ENCODE assay signal across 9 mouse cellular contexts in the genomic region with DNA sequence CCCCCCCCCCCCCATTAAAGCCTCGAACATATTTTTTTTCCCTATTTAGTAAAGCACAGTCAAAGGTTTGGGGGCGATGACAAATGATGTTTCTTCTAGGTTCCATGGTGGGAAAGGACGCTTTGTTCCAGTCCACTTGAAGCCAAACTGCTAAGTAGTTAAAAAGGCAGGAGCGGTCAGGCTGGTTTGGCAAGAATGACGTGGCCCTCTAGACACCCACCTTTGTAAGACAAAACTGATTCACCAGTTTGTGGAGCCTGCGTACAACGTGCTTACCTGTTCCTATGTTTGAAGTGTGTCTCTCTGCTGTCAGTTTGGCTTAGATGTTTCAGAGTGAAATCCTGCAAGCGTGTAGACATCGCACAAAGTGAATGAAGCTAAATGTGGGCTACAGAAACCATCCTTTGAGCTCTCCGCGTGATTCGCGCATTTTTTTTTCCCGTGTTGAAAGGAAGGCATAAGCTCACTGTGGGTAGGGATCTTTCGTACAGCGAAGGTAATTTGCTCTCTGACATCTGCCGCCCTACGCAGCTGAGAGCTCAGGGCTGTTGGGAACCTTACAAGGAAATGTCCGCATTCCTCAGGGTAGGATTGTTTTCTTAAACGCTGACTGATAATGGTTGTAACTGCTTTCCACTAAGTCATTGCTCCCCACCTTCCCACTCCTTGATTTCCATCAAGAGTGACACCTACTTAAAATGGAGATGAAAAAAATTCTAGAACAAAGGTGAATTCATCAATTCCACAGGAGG. TPM values are rescaled to one million over a fixed set of nuclear protein-coding genes. Genes with fewer than 3 reads are reported as not detected.
DNase-seq lines count a peak whose midpoint lies in the region; ATAC-seq and TF ChIP-seq lines count a peak whose summit lies in the region.
"Had no signal": no experiment of that assay in that cellular context is flagged by ENCODE, and none has a peak within 500 bp of the region (broad histone marks: within the 10 kb centered on the region; RNA-seq: fewer than 3 reads in every experiment).

No protein-coding gene starts in this region.

- intact Hi-C loops in heart, postnatal 36 days (cut with DNase I) = no loop called here

- no peaks in the 10 kb centered on the region for H3K36me3 ChIP-seq in heart, embryonic 11.5 days (ENCODE audit: control insufficient read depth, insufficient read depth, low read length)
- no peaks in the 10 kb centered on the region for H3K36me3 ChIP-seq in hindbrain, postnatal 0 days (ENCODE audit: insufficient read depth, low read length)
- no peaks in the 10 kb centered on the region for H3K36me3 ChIP-seq in liver, embryonic 16.5 days (ENCODE audit: control insufficient read depth, insufficient read depth)
- no peaks in the 10 kb centered on the region for H3K36me3 ChIP-seq in stomach, embryonic 14.5 days (ENCODE audit: control insufficient read depth, insufficient read depth, low read length)

- peak overlapping the region; percentile 46; the same call in 1 of the 2 replicates for H3K9ac ChIP-seq in heart, embryonic 11.5 days (ENCODE audit: low read depth, low read length)
- H3K9ac ChIP-seq in hindbrain, postnatal 0 days (replicated peaks; ENCODE audit: low read length) = no peak overlapping the region
- H3K9ac ChIP-seq in liver, embryonic 16.5 days (ENCODE audit: low read depth, low read length) = no peak overlapping the region
- no peak overlapping the region for H3K9ac ChIP-seq in stomach, embryonic 14.5 days (replicated peaks; ENCODE audit: low read depth, low read length)

- WGBS in heart, embryonic 11.5 days (ENCODE audit: insufficient replicate concordance) = 6% methylated on average over 20 of the region's 20 CpGs
- WGBS in hindbrain, postnatal 0 days = 15% methylated on average over 20 of the region's 20 CpGs
- 12% methylated on average over 20 of the region's 20 CpGs for WGBS in liver, embryonic 16.5 days (ENCODE audit: insufficient replicate concordance)
- WGBS in stomach, embryonic 14.5 days = 6% methylated on average over 20 of the region's 20 CpGs

- no peak for ATAC-seq in heart, embryonic 11.5 days (replicated peaks; ENCODE audit: insufficient number of reproducible peaks, low FRiP score, low TSS enrichment)
- no peak for ATAC-seq in hindbrain, postnatal 0 days
- ATAC-seq in liver, embryonic 16.5 days (ENCODE audit: low read depth) = no peak
- peak; percentile 77 for ATAC-seq in stomach, embryonic 14.5 days (ENCODE audit: insufficient number of reproducible peaks, insufficient read depth, low FRiP score, low read depth)
- ATAC-seq in erythroid progenitor cell, adult 5-6 weeks (replicated peaks; ENCODE audit: low FRiP score, poor library complexity, severe bottlenecking) = no peak

- peak overlapping the region; percentile 30 for H3K4me3 ChIP-seq in heart, embryonic 11.5 days (ENCODE audit: low read depth, low read length)
- H3K4me3 ChIP-seq in hindbrain, postnatal 0 days (ENCODE audit: low read length) = no peak overlapping the region
- H3K4me3 ChIP-seq in liver, embryonic 16.5 days (ENCODE audit: low read depth, low read length) = peak overlapping the region; percentile 3; the same call in 1 of the 2 replicates
- H3K4me3 ChIP-seq in stomach, embryonic 14.5 days (ENCODE audit: low read depth, low read length) = peak overlapping the region; percentile 15

- H3K4me2 ChIP-seq in heart, embryonic 11.5 days = peak overlapping the region; percentile 67
- peak overlapping the region; percentile 40; the same call in 1 of the 2 replicates for H3K4me2 ChIP-seq in hindbrain, postnatal 0 days (ENCODE audit: low read depth, low read length)
- peak overlapping the region; percentile 21; the same call in 1 of the 2 replicates for H3K4me2 ChIP-seq in liver, embryonic 16.5 days (ENCODE audit: low read depth, low read length)
- H3K4me2 ChIP-seq in stomach, embryonic 14.5 days (replicated peaks; ENCODE audit: low read depth, low read length) = peak overlapping the region; percentile 42

- H3K27me3 ChIP-seq in heart, embryonic 11.5 days (ENCODE audit: control insufficient read depth, insufficient read depth, low read length) = peaks cover 2% of the 10 kb centered on the region; the same call in 1 of the 2 replicates
- H3K27me3 ChIP-seq in hindbrain, postnatal 0 days (ENCODE audit: insufficient read depth, low read length) = peaks cover 14% of the 10 kb centered on the region
- H3K27me3 ChIP-seq in liver, embryonic 16.5 days (ENCODE audit: control insufficient read depth, insufficient read depth, low read depth, low read length) = peaks cover 11% of the 10 kb centered on the region
- no peaks in the 10 kb centered on the region for H3K27me3 ChIP-seq in stomach, embryonic 14.5 days (ENCODE audit: control insufficient read depth, insufficient read depth, low read length)

- peak overlapping the region; percentile 50; the same call in 1 of the 2 replicates for H3K27ac ChIP-seq in heart, embryonic 11.5 days (ENCODE audit: low read depth, low read length)
- H3K27ac ChIP-seq in hindbrain, postnatal 0 days = no peak overlapping the region
- H3K27ac ChIP-seq in liver, embryonic 16.5 days (ENCODE audit: low read length) = no peak overlapping the region
- H3K27ac ChIP-seq in stomach, embryonic 14.5 days (ENCODE audit: low read length) = peak overlapping the region; percentile 72

- no peak for DNase-seq in heart, postnatal 36 days
- peak; percentile 23 for DNase-seq in hindbrain, postnatal 0 days (ENCODE audit: low spot score)
- DNase-seq in right cerebral cortex, postnatal 36 days (ENCODE audit: low spot score in 2 of 2) = no peak
- no peak for DNase-seq in T-cell, adult 2 months (ENCODE audit: low spot score)

- H3K4me1 ChIP-seq in heart, embryonic 11.5 days (ENCODE audit: control insufficient read depth, insufficient read depth, low read length) = peaks cover 42% of the 10 kb centered on the region
- no peaks in the 10 kb centered on the region for H3K4me1 ChIP-seq in hindbrain, postnatal 0 days (ENCODE audit: insufficient read depth, low read length)
- no peaks in the 10 kb centered on the region for H3K4me1 ChIP-seq in liver, embryonic 16.5 days (ENCODE audit: control insufficient read depth, low read depth, low read length)
- peaks cover 3% of the 10 kb centered on the region; the same call in 1 of the 2 replicates for H3K4me1 ChIP-seq in stomach, embryonic 14.5 days (ENCODE audit: control insufficient read depth, insufficient read depth, low read length)

- no peak for TF ChIP-seq CTCF in hindbrain, postnatal 0 days (IDR thresholded peaks at IDR 0.05; ENCODE audit: low read depth)

- H3K9me3 ChIP-seq in heart, embryonic 11.5 days (replicated peaks; ENCODE audit: control insufficient read depth, low read length) = no peaks in the 10 kb centered on the region
- H3K9me3 ChIP-seq in hindbrain, postnatal 0 days (ENCODE audit: low read length) = no peaks in the 10 kb centered on the region
- no peaks in the 10 kb centered on the region for H3K9me3 ChIP-seq in liver, embryonic 16.5 days (replicated peaks; ENCODE audit: control insufficient read depth, low read length)
- H3K9me3 ChIP-seq in stomach, embryonic 14.5 days (ENCODE audit: control insufficient read depth, low read depth, low read length) = no peaks in the 10 kb centered on the region

RNA-seq across cellular contexts. Expression of gene Dsp, which starts 6.0 kb away (rescaled TPM):
- polyA plus RNA-seq in heart, embryonic 11.5 days (2014; fragmentation: Nextera tagmentation; extraction: Ambion mirVana) = 46.2 and 51.8 TPM in 2 replicates
- 100 to 1,000 TPM; 529 TPM for total RNA-seq in heart, postnatal 36 days (2021)
- total RNA-seq in hindbrain, postnatal 0 days (2014; rRNA removed) = 0.58 and 0.73 TPM in 2 replicates
- polyA plus RNA-seq in hindbrain, postnatal 0 days (2015; fragmentation: Nextera tagmentation; extraction: Ambion mirVana) = 0.28 and 0.35 TPM in 2 replicates
- 2.1 and 2.2 TPM in 2 replicates for polyA plus RNA-seq in liver, embryonic 16.5 days (2015; fragmentation: Nextera tagmentation; extraction: Ambion mirVana)
- polyA plus RNA-seq in stomach, embryonic 14.5 days (2014; fragmentation: Nextera tagmentation; extraction: Ambion mirVana) = 31.0 and 32.7 TPM in 2 replicates
- not detected in 2 replicates for total RNA-seq in erythroid progenitor cell, adult 5-6 weeks (2015; ENCODE audit: low replicate concordance)
- not detected in 2 replicates for total RNA-seq in erythroid progenitor cell, adult 5-6 weeks (2017; ENCODE audit: low replicate concordance)
- polyA plus RNA-seq: C2C12 had no signal

RNA-seq across cellular contexts. Expression of gene Snrnp48, which starts 59.6 kb away (rescaled TPM):
- 27.3 and 27.7 TPM in 2 replicates for polyA plus RNA-seq in heart, embryonic 11.5 days (2014; fragmentation: Nextera tagmentation; extraction: Ambion mirVana)
- 10 to 100 TPM in 1 of 2 experiments, 1 to 10 TPM in 1; 9.8 to 11.4 TPM for total RNA-seq in heart, postnatal 36 days (2021)
- total RNA-seq in hindbrain, postnatal 0 days (2014; rRNA removed) = 7.8 and 10.4 TPM in 2 replicates
- polyA plus RNA-seq in hindbrain, postnatal 0 days (2015; fragmentation: Nextera tagmentation; extraction: Ambion mirVana) = 17.7 and 23.0 TPM in 2 replicates
- 10.0 and 10.7 TPM in 2 replicates for polyA plus RNA-seq in liver, embryonic 16.5 days (2015; fragmentation: Nextera tagmentation; extraction: Ambion mirVana)
- polyA plus RNA-seq in stomach, embryonic 14.5 days (2014; fragmentation: Nextera tagmentation; extraction: Ambion mirVana) = 47.9 and 51.0 TPM in 2 replicates
- total RNA-seq in erythroid progenitor cell, adult 5-6 weeks (2015; ENCODE audit: low replicate concordance) = 33.1 and 52.6 TPM in 2 replicates
- 47.8 and 78.0 TPM in 2 replicates for total RNA-seq in erythroid progenitor cell, adult 5-6 weeks (2017; ENCODE audit: low replicate concordance)

Comparison
In these comparisons a context has a peak if more than half of its experiments do, and no peak if none do; other contexts are left out.
1. H3K27ac ChIP-seq: peak in heart, embryonic 11.5 days (single experiment) and stomach, embryonic 14.5 days (single experiment); none in hindbrain, postnatal 0 days (single experiment) and liver, embryonic 16.5 days (single experiment).
2. RNA of gene Dsp, which starts 6.0 kb away (polyA plus RNA-seq): 46.2 to 51.8 TPM in heart, embryonic 11.5 days and 31.0 to 32.7 TPM in stomach, embryonic 14.5 days; 2.1 to 2.2 TPM in liver, embryonic 16.5 days and 0.28 to 0.35 TPM in hindbrain, postnatal 0 days; every median in the first group is over 10 times any median in the second.
3. Peak in every context shown above with its lines, with median percentiles within 50 percentile points of each other: H3K4me2 ChIP-seq.